Mouse (Mus musculus) spleen, embryonic (tissue): Measurements from ENCODE around the gene Pi4kb.

Experiments
- CTCF ChIA-PET: fragments of 350-600 bp; sonication (Branson Sonifier 250); formaldehyde crosslinking; loops from one replicate; lab custom pipeline; 2022; lab: Charles Lee

Pi4kb gene

DNA sequence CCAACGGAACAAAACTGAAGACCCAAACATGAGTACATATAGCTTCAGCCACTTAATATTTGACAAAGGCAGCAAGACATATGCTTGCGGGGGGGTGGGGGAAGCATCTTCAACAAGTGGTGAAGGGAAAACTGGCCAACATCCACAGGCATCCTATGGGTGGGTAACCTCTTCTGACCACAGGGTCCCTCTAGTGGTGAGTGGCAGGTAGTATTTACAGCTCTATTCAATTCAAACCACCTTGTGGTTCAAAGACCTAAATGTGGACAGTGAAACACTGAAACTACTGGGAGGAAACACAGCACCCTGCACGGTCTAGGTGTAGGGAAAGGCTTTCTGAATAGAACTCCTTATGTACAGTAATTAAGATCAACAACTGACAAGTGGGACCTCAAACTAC lies 79.2 kb downstream of the Pi4kb start:
- CTCF ChIA-PET, result interaction anchor here (0.6 to 1.1 kb wide), 9 partner anchors 22 to 135 kb away, joined by 3 to 11 read pairs (median 6); partner anchors contain the start of gene Pip5k1a

DNA sequence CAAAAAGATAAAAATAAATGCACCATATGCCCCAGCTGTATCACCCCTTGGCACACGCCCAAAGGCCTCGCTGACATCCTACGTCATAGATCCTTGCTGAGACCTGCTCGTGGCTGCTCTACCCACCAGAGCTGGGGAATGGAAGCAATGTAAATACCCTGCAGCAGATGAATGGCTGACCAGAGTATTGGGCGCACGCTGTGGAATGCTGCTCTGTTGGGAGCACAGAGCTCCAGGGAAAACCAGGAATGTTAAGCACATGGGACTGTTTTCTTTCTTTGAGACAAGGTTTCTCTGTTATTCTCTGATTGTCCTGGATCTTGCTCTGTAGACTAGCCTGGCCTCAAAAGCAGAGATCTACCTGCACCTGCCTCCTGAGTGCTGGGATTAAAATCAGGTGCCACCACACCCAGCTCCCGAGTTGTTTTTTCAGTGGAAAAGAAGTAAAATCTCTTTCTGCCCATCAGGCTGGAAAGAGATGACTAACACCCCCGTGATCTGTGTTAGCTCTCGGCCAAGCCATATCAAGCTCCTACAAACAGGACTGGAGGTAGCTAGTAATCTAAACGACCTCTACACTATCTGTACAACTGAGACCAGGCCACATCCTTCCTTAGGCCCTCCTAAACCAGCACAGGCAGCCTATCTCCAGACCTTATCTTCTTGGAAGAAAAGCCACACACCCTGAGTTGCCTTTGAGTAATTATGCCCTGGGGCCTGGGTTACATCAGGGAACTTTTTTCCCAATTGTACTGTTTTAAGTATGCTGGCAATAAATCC lies 80.1 kb downstream of the Pi4kb start:
- CTCF ChIA-PET, result interaction anchor here (0.6 to 1.1 kb wide), 2 partner anchors 21 to 39 kb away, joined by 3 to 5 read pairs; no protein-coding TSS in a partner anchor

- CTCF ChIA-PET, result no interaction called here
Measured at GRCm38 (mm10) chr3:95056275-95056674, 81.7 kb downstream of the Pi4kb start.
